Mouse (Mus musculus) thymus, adult 2 months (tissue): ENCODE results near the gene Drc1. TPM values are rescaled to one million over a fixed set of nuclear protein-coding genes. Genes with fewer than 3 reads are reported as not detected.

Experiments
- DNase-seq: peaks from one replicate; pipeline ENCODE4 v3.0.0; 2021
- H3K27ac ChIP-seq: fragments of 200-500 bp; 2 replicates; pipeline ENCODE4 v1.5.1; 2012; ENCODE audit warnings: low read length, control low read depth; ENCODE audit not compliant: control insufficient read depth, insufficient read depth
- H3K27me3 ChIP-seq: fragments of 200-500 bp; 2 replicates; pipeline ENCODE4 v1.6.1; 2012; ENCODE audit warnings: mild to moderate bottlenecking, low read length, moderate library complexity, mixed read lengths; ENCODE audit not compliant: control insufficient read depth, insufficient read depth
- H3K36me3 ChIP-seq: fragments of 200-500 bp; 2 replicates; pipeline ENCODE4 v1.6.1; 2012; ENCODE audit warnings: mild to moderate bottlenecking, low read length, moderate library complexity; ENCODE audit not compliant: control insufficient read depth, insufficient read depth
- H3K4me1 ChIP-seq: fragments of 200-500 bp; replicated peaks from 2 replicates; pipeline ENCODE4 v1.6.1; 2012; ENCODE audit warnings: low read length; ENCODE audit not compliant: control insufficient read depth, insufficient read depth
- H3K4me3 ChIP-seq: fragments of 200-500 bp; 2 replicates; pipeline ENCODE4 v1.5.1; 2012; ENCODE audit warnings: mild to moderate bottlenecking, low read length, control low read depth, moderate library complexity; ENCODE audit not compliant: control insufficient read depth, insufficient read depth
- CTCF ChIP-seq: fragments of 200-500 bp; IDR thresholded peaks from 2 replicates; pipeline ENCODE4 v1.5.1; 2012; ENCODE audit warnings: mild to moderate bottlenecking, control low read depth, low read length, moderate library complexity, borderline replicate concordance; ENCODE audit not compliant: control insufficient read depth, poor library complexity, insufficient read depth; ENCODE audit errors: extremely low read depth
- POLR2A ChIP-seq: fragments of 200-500 bp; IDR thresholded peaks from 2 replicates; pipeline ENCODE4 v1.6.1; 2012; ENCODE audit warnings: mild to moderate bottlenecking, low read length, control low read depth, moderate library complexity; ENCODE audit not compliant: control insufficient read depth, poor library complexity, insufficient read depth; ENCODE audit errors: extremely low read depth
- WGBS: fragments of 180-500 bp; shearing (Covaris S2); methylation state at CpG from one replicate; pipeline ENCODE4 v1.1.7; 2018; 5-methylcytosine and 5-hydroxymethylcytosine counted together
- polyA plus RNA-seq: library from polyadenylated mRNA; depleted of rRNA; stranded (reverse); fragments of >200 nt; gene quantifications from 2 replicates; pipeline ENCODE4 v1.2.3, GENCODE M21; 2012

Gene Drc1
- polyA plus RNA-seq, 1 experiment, result 1.4 TPM

DNA sequence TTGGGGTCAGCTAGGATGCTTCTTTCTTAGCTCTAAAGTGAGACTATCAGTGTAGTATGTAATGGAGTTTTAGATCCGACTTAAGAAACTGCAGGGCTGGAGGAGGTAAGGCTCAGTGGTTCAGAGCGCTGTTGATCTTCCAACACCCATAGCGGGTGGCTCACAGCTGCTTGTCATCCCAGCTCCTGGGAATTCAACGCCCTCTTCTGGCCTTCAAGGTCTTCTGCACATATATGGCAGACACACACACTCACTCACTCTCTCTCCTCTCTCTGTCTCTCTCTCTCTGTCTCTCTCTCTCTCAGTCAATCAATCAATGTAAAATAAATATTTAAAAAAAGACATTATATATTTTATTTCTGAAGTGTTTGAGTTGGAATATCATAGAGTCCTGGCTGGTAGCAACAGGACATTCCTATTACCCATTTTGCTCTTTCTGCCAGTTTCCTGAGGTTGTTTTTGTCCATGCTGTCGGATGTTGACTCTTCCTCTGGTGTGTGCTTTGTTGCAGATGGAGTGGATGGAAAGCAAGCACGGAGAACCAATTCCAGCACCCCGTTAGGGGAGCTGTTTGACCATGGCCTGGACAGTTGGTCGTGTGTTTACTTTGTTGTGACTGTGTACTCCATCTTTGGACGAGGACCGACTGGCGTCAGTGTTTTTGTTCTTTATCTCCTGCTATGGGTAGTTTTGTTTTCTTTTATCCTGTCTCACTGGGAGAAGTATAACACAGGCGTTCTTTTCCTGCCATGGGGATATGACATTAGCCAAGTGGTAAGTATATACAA lies 25.4 kb upstream of the Drc1 start:
- no peak for TF ChIP-seq POLR2A
- TF ChIP-seq CTCF, result no peak
- WGBS, result 97% methylated on average over 12 of the region's 12 CpGs
- H3K4me3 ChIP-seq, result no peak overlapping the region
- no peaks in the 10 kb centered on the region for H3K4me1 ChIP-seq
- no peaks in the 10 kb centered on the region for H3K27me3 ChIP-seq
- DNase-seq, result no peak
- no peak overlapping the region for H3K27ac ChIP-seq
- H3K36me3 ChIP-seq, result peaks cover 17% of the 10 kb centered on the region

GRCm38 (mm10) chr5:30258776-30259175 lies 22.4 kb upstream of the Drc1 start:
- H3K4me3 ChIP-seq, result no peak overlapping the region
- DNase-seq, result no peak
- TF ChIP-seq POLR2A (no peak), CTCF (no peak)
- no peaks in the 10 kb centered on the region for H3K27me3 ChIP-seq
- no peaks in the 10 kb centered on the region for H3K4me1 ChIP-seq
- no peak overlapping the region for H3K27ac ChIP-seq
- WGBS, result 96% methylated on average over 7 of the region's 7 CpGs
- H3K36me3 ChIP-seq, result peaks cover 17% of the 10 kb centered on the region

DNA sequence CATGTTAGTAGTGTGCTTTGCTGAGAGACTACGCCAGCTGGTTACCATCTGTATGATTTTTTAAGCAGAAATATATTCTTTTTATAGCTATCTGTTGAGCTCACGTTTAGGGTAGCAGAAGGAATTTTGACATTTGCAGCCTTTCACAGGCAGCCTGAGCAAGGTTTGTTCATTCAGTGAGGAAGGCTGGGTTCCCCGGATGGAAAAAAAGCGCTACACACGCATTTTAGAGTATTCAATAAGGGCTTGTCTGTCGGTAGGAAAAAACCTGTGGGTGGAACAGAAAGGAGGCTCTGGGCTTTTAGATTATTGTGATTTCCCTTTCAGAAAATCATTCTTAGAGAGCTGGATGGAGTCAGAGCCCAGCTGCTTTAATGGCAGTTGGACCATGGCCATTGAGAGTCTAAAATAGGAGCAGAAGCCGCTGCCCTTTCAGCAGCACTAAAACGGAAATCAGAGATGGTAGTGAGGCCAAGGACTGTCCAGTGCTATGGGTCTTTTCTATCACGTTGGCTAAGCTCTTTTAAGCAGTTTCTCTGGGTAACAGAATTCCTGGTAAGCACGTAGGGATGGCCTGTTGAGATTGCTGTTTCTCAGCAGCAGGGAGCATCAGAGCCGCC lies 10.5 kb upstream of the Drc1 start:
- WGBS, result 94% methylated on average over 11 of the region's 11 CpGs
- Histone ChIP-seq H3K27me3 (no peaks in the 10 kb centered on the region), H3K36me3 (peaks cover 10% of the 10 kb centered on the region; the same call in 1 of the 2 replicates), H3K4me3 (no peak overlapping the region), H3K27ac (no peak overlapping the region), H3K4me1 (peaks cover 25% of the 10 kb centered on the region)
- TF ChIP-seq POLR2A (no peak), CTCF (no peak)
- DNase-seq, result no peak

DNA sequence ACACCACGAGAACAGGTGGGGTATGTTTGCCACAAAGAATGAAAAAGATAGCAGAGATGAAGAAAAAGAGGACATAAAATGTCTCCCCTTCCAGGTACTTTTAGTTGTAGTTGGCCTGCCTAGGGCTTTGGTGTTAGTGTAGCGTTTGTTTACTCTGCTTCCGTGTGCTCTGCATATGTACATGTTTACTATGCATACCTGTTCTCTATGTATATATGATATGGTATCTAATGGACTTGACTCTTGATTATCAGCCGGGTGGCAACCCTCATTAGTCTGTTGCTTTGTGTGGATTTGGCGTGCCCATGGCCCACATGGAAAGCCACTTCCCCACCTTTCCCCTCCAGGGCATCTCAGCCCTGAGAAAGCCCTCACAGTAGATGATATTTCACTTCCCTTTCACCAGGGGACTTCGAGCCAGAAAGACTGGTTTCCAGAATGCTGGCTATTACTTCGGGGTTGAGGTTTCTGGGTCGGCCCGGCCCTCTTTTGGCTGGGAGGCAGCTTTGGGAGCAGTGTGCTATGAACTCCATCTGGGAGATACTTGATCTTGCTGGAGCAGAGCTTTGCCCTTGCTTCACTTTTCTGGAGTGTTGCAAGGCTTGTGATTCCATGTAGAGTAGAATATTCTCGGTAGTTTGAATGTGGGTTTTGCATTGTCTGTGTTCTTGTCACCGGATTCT lies 9.4 kb upstream of the Drc1 start:
- WGBS, result 88% methylated on average over 11 of the region's 11 CpGs
- H3K4me3 ChIP-seq, result no peak overlapping the region
- H3K36me3 ChIP-seq, result peaks cover 5% of the 10 kb centered on the region; the same call in 1 of the 2 replicates
- H3K4me1 ChIP-seq, result peaks cover 28% of the 10 kb centered on the region
- peak overlapping the region; percentile 72 for H3K27ac ChIP-seq
- no peaks in the 10 kb centered on the region for H3K27me3 ChIP-seq
- DNase-seq, result no peak
- TF ChIP-seq CTCF (no peak), POLR2A (no peak)

- H3K27me3 ChIP-seq, result peaks cover 3% of the 10 kb centered on the region; the same call in 1 of the 2 replicates
- H3K4me1 ChIP-seq, result peaks cover 26% of the 10 kb centered on the region
- TF ChIP-seq POLR2A (no peak), CTCF (no peak)
- 85% methylated on average over 2 of the region's 2 CpGs for WGBS
- H3K4me3 ChIP-seq, result no peak overlapping the region
- H3K36me3 ChIP-seq, result no peaks in the 10 kb centered on the region
- peak overlapping the region; percentile 55 for H3K27ac ChIP-seq
- DNase-seq, result peak; percentile 26
Measured at GRCm38 (mm10) chr5:30276361-30276760, 4.8 kb upstream of the Drc1 start.

DNA sequence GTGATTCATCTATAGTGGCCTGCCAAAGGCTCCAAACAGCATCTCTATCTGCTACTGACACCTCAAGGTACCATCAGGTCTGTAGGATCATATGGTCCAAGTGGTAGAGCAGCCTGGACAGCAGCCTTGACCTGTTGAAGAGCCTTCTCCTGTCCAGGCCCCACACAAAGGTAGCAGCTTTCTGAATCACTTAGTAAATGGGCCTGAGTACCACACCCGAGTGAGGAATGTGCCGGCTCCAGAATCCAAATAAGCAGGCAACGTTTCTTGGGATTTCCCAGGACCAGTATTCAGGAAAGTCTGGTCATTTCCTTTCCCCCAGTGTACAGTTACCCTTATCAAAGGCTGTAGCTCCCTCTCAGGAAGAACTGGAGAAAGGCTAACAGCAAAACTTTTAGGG lies 2.2 kb upstream of the Drc1 start:
- 63% methylated on average over 3 of the region's 3 CpGs for WGBS
- Histone ChIP-seq H3K36me3 (no peaks in the 10 kb centered on the region), H3K27me3 (peaks cover 3% of the 10 kb centered on the region; the same call in 1 of the 2 replicates), H3K4me1 (peaks cover 21% of the 10 kb centered on the region), H3K4me3 (no peak overlapping the region), H3K27ac (no peak overlapping the region)
- no peak for DNase-seq
- TF ChIP-seq POLR2A (no peak), CTCF (no peak)
